Mouse (Mus musculus) forebrain, postnatal 0 days (tissue): ENCODE measurements around the gene Rpl13a. TPM values are rescaled to one million over a fixed set of nuclear protein-coding genes. Genes with fewer than 3 reads are reported as not detected.
"Not testable (repeated sequence)": the region's sequence is repeated elsewhere in the genome, so short reads cannot be mapped to it uniquely, and the experiment has no call there.

Experiments
- ATAC-seq: fragments of 200-750 bp; cut with Nextera tagmentation; 2 replicates; pipeline ENCODE4 v1.8.0; 2017; ENCODE audit warnings: mild to moderate bottlenecking, moderate library complexity
- DNase-seq: peaks from one replicate; pipeline ENCODE4 v3.0.0-alpha.2; 2015
- H3K27ac ChIP-seq: fragments of 300-500 bp; sonication (generic); 2 replicates; pipeline ENCODE4 v1.5.1; 2014; ENCODE audit warnings: low read depth, mild to moderate bottlenecking, antibody characterized with exemption, low read length, moderate library complexity, mixed read lengths
- H3K27me3 ChIP-seq: fragments of 300-500 bp; sonication (generic); 2 replicates; pipeline ENCODE4 v1.6.1; 2014; ENCODE audit warnings: mild to moderate bottlenecking, low read length, mixed read lengths; ENCODE audit not compliant: insufficient read depth
- H3K36me3 ChIP-seq: fragments of 300-500 bp; sonication (generic); 2 replicates; pipeline ENCODE4 v1.6.1; 2014; ENCODE audit warnings: mild to moderate bottlenecking, moderate library complexity; ENCODE audit not compliant: insufficient read depth
- H3K4me1 ChIP-seq: fragments of 300-500 bp; sonication (generic); 2 replicates; pipeline ENCODE4 v1.6.1; 2014; ENCODE audit warnings: antibody characterized with exemption; ENCODE audit not compliant: insufficient read depth
- H3K4me2 ChIP-seq: fragments of 300-500 bp; sonication (generic); 2 replicates; pipeline ENCODE4 v1.6.1; 2014; ENCODE audit warnings: low read depth, mild to moderate bottlenecking, moderate library complexity
- H3K4me3 ChIP-seq: fragments of 300-500 bp; sonication (generic); 2 replicates; pipeline ENCODE4 v1.5.1; 2014; ENCODE audit warnings: low read depth, low read length, mixed read lengths
- H3K9ac ChIP-seq: fragments of 300-500 bp; sonication (generic); 2 replicates; pipeline ENCODE4 v1.6.1; 2014; ENCODE audit warnings: mild to moderate bottlenecking
- H3K9me3 ChIP-seq: fragments of 300-500 bp; sonication (generic); 2 replicates; pipeline ENCODE4 v1.6.1; 2016; ENCODE audit warnings: low read length
- CTCF ChIP-seq: sonication (generic); IDR thresholded peaks from 2 replicates; pipeline ENCODE4 v1.5.1; 2016; ENCODE audit warnings: antibody characterized with exemption, control low read depth, low read depth
- WGBS: fragments of 180-500 bp; shearing (Covaris S2); extraction: QIAGEN DNeasy Blood & Tissue Kit; methylation state at CpG from one replicate; pipeline ENCODE4 v1.1.7; 2014; 5-methylcytosine and 5-hydroxymethylcytosine counted together
- polyA plus RNA-seq: library from polyadenylated mRNA; unstranded; fragments of >200 nt; fragmentation: Nextera tagmentation; extraction: Ambion mirVana; gene quantifications from 2 replicates; pipeline ENCODE4 v1.2.1, GENCODE M21; 2015
- total RNA-seq: library from RNA; depleted of rRNA; stranded (reverse); fragments of >200 nt; gene quantifications from 2 replicates; pipeline ENCODE4 v1.2.3, GENCODE M21; 2014

The Rpl13a gene
- total and polyA plus RNA-seq, 2 experiments from 2014 or later: 852 to 2,018 TPM

DNA sequence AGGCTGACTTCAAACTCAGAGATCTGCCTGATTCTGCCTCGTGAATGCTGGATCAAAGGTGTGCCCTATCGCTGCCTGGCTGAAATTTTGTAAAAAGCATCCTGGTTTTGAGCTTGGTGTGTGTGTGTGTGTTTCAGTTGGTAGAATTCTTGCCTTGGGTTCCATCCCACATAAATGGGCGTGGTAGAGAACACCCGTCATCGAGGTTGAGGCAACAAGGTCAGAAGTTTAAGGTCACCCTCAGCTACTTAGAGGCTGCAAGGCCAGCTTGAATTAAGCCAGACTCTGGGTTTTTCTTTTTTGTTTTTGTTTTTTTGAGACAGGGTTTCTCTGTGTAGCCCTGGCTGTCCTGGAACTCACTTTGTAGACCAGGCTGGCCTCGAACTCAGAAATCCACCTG lies 10.2 kb downstream of the Rpl13a start:
- ATAC-seq: no peak
- TF ChIP-seq CTCF: no peak
- WGBS: 92% methylated on average over 6 of the region's 6 CpGs
- no peaks in the 10 kb centered on the region for H3K9me3 ChIP-seq
- H3K27me3 ChIP-seq: no peaks in the 10 kb centered on the region
- no peak overlapping the region for H3K9ac ChIP-seq
- H3K4me3 ChIP-seq: no peak overlapping the region
- no peak overlapping the region for H3K27ac ChIP-seq
- H3K4me2 ChIP-seq: no peak overlapping the region
- H3K36me3 ChIP-seq: peaks cover 50% of the 10 kb centered on the region
- DNase-seq: no peak
- H3K4me1 ChIP-seq: peaks cover 6% of the 10 kb centered on the region

DNA sequence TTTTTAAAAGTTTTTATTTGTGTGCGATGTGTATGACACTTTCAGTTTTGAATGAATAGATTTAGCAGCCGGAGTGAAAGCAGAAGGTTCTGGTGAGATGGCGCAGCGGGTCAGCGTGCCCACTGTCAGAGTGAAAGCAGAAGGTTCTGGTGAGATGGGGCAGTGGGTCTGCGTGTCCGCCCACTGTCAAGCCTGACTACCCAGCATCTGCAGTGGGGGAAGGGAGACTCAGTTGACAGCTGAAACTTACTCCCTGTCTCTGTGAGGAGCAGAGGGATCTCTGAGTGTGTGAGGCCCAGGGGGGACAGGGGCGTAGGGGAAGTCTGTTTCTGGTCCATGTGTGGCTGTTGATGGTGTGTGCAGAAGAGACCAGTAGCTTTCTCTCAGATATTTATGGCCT lies 11.0 kb downstream of the Rpl13a start:
- DNase-seq: no peak
- Histone ChIP-seq H3K27ac (no peak overlapping the region), H3K9ac (no peak overlapping the region), H3K4me2 (no peak overlapping the region), H3K36me3 (peaks cover 47% of the 10 kb centered on the region), H3K27me3 (no peaks in the 10 kb centered on the region), H3K4me1 (no peaks in the 10 kb centered on the region), H3K9me3 (no peaks in the 10 kb centered on the region), H3K4me3 (no peak overlapping the region)
- WGBS: 88% methylated on average over 8 of the region's 8 CpGs
- no peak for TF ChIP-seq CTCF
- no peak for ATAC-seq

DNA sequence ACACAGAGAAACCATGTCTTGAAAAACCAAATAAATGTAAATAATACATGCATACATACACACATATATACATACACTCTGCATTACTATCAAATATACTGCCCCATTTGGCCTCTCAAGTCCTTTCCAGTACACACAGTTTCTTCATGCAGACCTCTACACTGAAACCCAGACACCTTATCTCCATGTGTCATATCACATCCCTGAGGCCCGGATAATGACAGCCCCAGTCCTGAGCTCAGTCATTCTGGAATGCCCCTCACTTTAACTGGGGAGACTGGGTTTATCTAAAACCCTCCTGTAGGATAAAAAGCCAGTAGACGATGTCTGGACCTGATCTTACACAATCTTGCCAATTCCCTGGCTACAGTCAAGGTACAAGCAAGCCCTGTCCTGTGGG lies 15.1 kb downstream of the Rpl13a start:
- Histone ChIP-seq H3K4me2 (no peak overlapping the region), H3K27me3 (no peaks in the 10 kb centered on the region), H3K4me3 (no peak overlapping the region), H3K9ac (no peak overlapping the region), H3K27ac (no peak overlapping the region), H3K9me3 (no peaks in the 10 kb centered on the region), H3K4me1 (no peaks in the 10 kb centered on the region), H3K36me3 (peaks cover 10% of the 10 kb centered on the region; the same call in 1 of the 2 replicates)
- no peak for TF ChIP-seq CTCF
- ATAC-seq (no peak), DNase-seq (no peak)
- 89% methylated on average over 2 of the region's 2 CpGs for whole genome bisulfite sequencing

DNA sequence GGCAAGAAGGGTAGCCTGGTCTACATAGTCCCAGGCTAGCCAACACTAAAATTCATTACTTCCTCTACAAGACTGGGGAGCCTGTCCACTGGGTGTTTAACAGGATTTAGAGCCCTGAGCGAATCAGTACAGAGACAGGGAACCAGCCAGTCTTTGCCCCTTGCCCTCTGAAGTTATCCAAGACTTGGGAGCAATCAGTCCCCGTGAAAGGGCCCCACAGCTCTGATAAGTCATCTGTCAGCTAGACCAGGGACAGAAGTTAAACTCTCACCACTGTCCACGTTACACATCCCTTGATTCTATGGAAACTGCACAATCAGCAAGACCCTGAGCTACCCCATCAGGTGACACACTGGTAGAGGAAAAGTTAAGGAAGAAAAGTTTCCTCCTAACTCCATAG lies 16.0 kb downstream of the Rpl13a start:
- DNase-seq (no peak), ATAC-seq (no peak)
- Histone ChIP-seq H3K9me3 (no peaks in the 10 kb centered on the region), H3K4me1 (no peaks in the 10 kb centered on the region), H3K36me3 (peaks cover 1% of the 10 kb centered on the region; the same call in 1 of the 2 replicates), H3K27me3 (no peaks in the 10 kb centered on the region), H3K4me3 (no peak overlapping the region), H3K27ac (no peak overlapping the region), H3K9ac (no peak overlapping the region), H3K4me2 (no peak overlapping the region)
- TF ChIP-seq CTCF: no peak
- WGBS: 77% methylated on average over 3 of the region's 3 CpGs

DNA sequence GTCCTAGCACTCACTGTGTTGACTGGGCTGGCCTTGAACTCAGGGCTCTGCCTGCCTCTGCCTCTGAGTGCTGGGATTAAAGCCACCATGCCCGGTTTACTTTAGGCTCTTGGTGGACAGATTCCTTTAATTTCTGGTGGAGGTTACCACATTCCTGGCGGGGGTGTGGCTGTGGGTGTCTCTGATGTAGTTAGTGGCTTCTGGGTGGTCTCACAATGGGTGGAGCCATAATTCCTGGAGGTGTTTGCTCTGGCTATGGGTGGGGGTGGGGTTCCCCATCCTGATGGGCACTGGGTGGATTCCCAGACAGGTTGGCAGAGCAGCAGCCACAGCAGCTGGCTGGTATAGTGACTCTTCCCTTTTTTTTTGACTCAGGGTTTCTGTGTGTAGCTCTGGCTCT lies 16.6 kb downstream of the Rpl13a start:
- Histone ChIP-seq H3K9ac (no peak overlapping the region), H3K4me2 (no peak overlapping the region), H3K27ac (no peak overlapping the region), H3K4me1 (no peaks in the 10 kb centered on the region), H3K27me3 (no peaks in the 10 kb centered on the region), H3K36me3 (no peaks in the 10 kb centered on the region), H3K9me3 (no peaks in the 10 kb centered on the region), H3K4me3 (no peak overlapping the region)
- TF ChIP-seq CTCF: no peak
- 61% methylated on average over 2 of the region's 2 CpGs for WGBS
- DNase-seq (no peak), ATAC-seq (no peak)

DNA sequence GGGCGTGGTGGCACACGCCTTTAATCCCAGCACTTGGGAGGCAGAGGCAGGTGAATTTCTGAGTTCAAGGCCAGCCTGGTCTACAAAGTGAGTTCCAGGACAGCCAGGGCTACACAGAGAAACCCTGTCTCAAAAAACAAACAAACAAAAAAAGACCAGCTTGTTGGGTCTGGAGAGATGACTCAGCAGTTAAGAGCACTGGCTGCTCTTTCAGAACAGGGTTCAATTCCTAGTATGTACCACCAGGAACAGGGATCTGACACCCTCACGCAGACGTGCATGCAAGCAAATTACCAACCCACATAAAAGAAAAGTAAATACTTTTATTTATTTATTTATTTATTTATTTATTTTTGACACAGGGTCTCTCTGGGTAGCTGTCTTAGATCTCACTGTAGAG lies 18.5 kb downstream of the Rpl13a start:
- H3K4me3 ChIP-seq, H3K4me1 ChIP-seq, H3K36me3 ChIP-seq, DNase-seq, ATAC-seq, H3K9me3 ChIP-seq, H3K27ac ChIP-seq, H3K9ac ChIP-seq, H3K27me3 ChIP-seq, H3K4me2 ChIP-seq: not testable (repeated sequence)
- WGBS: 90% methylated on average over 4 of the region's 4 CpGs

DNA sequence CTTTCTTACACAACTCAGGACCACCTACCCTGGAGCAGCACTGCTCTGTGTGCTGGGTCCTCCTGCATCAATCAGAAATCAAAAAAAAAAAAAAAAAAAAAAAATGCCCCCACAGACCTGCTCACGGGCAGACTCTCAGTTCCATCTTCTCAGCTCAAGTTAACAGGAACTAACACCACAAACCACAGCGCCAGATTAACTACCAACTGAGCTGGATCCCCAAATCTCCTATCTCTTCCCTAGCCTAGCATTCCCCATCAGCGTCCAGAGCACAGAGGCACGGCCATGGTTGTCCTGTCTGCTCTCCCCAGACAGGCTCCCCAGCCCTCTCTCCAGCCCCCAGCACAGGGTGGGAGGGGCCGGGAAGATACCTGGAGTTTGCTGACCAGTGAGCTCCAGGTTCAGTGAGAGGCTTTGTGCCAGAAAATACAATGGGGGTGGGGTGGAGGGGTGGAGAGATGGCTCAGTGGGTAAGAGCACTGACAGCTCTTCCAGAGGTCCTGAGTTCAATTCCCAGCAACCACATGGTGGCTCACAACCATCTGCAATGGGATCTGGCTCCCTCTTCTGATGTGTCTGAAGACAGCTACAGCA lies 21.4 kb downstream of the Rpl13a start:
- Histone ChIP-seq H3K36me3 (no peaks in the 10 kb centered on the region), H3K27ac (no peak overlapping the region), H3K27me3 (no peaks in the 10 kb centered on the region), H3K9me3 (no peaks in the 10 kb centered on the region), H3K4me1 (no peaks in the 10 kb centered on the region), H3K4me2 (no peak overlapping the region), H3K9ac (no peak overlapping the region), H3K4me3 (no peak overlapping the region)
- 58% methylated on average over 5 of the region's 5 CpGs for WGBS
- ATAC-seq (no peak), DNase-seq (no peak)
- TF ChIP-seq CTCF: no peak

DNA sequence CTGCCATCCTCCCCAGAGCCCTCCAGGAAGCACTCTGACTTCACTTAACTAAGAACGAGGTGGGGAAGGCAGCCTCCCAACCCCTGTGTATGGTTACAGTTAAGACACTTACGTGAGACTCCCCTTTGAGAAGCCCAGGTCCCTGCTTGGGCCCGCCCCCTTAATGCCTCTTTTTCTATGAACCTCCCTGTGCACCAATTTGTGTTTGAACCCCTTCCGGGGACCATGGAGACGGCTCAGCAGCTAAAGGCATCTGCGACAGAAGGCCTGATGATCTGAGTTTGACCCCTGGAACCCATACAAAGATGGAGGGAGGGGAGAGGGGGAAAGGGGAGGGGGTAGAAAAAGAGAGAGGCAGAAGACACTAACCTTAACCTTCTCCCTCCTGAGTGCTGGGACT lies 22.1 kb downstream of the Rpl13a start:
- no peaks in the 10 kb centered on the region for H3K4me1 ChIP-seq
- TF ChIP-seq CTCF: no peak

More for the DNA sequence above, 22.1 kb downstream of the Rpl13a start:
- Histone ChIP-seq H3K4me3 (no peak overlapping the region), H3K9ac (no peak overlapping the region), H3K27me3 (no peaks in the 10 kb centered on the region), H3K27ac (no peak overlapping the region), H3K36me3 (no peaks in the 10 kb centered on the region), H3K9me3 (no peaks in the 10 kb centered on the region), H3K4me2 (no peak overlapping the region)
- ATAC-seq (no peak), DNase-seq (no peak)
- WGBS: 42% methylated on average over 6 of the region's 6 CpGs
